Mouse (Mus musculus) forebrain, embryonic 16.5 days (tissue): ENCODE measurements around the gene Tgm2. TPM values are rescaled to one million over a fixed set of nuclear protein-coding genes. Genes with fewer than 3 reads are reported as not detected.

Source experiments
- ATAC-seq: fragments of 200-750 bp; cut with Nextera tagmentation; 2 replicates; pipeline ENCODE4 v1.8.0; 2017; ENCODE audit warnings: mild to moderate bottlenecking, moderate library complexity
- H3K27ac ChIP-seq: fragments of 300-500 bp; sonication (generic); 2 replicates; pipeline ENCODE4 v1.5.1; 2014; ENCODE audit warnings: low read length, control low read depth
- H3K27me3 ChIP-seq: fragments of 300-500 bp; sonication (generic); replicated peaks from 2 replicates; pipeline ENCODE4 v1.6.1; 2014; ENCODE audit warnings: low read length; ENCODE audit not compliant: control insufficient read depth, insufficient read depth
- H3K36me3 ChIP-seq: fragments of 300-500 bp; sonication (generic); 2 replicates; pipeline ENCODE4 v1.6.1; 2014; ENCODE audit not compliant: control insufficient read depth, insufficient read depth
- H3K4me1 ChIP-seq: fragments of 300-500 bp; sonication (generic); replicated peaks from 2 replicates; pipeline ENCODE4 v1.6.1; 2014; ENCODE audit warnings: low read length; ENCODE audit not compliant: control insufficient read depth, insufficient read depth
- H3K4me2 ChIP-seq: fragments of 300-500 bp; sonication (generic); 2 replicates; pipeline ENCODE4 v1.6.1; 2014; ENCODE audit warnings: mild to moderate bottlenecking, low read length, control low read depth
- H3K4me3 ChIP-seq: fragments of 300-500 bp; sonication (generic); replicated peaks from 2 replicates; pipeline ENCODE4 v1.5.1; 2014; ENCODE audit warnings: mild to moderate bottlenecking, low read length, control low read depth
- H3K9ac ChIP-seq: fragments of 300-500 bp; sonication (generic); replicated peaks from 2 replicates; pipeline ENCODE4 v1.6.1; 2014; ENCODE audit warnings: low read depth, low read length, control low read depth
- H3K9me3 ChIP-seq: fragments of 300-500 bp; sonication (generic); 2 replicates; pipeline ENCODE4 v1.6.1; 2016; ENCODE audit warnings: low read length; ENCODE audit not compliant: control insufficient read depth
- WGBS: fragments of 180-500 bp; shearing (Covaris S2); extraction: QIAGEN DNeasy Blood & Tissue Kit; methylation state at CpG from one replicate; pipeline ENCODE4 v1.1.7; 2014; 5-methylcytosine and 5-hydroxymethylcytosine counted together
- polyA plus RNA-seq: library from polyadenylated mRNA; unstranded; fragments of >200 nt; fragmentation: Nextera tagmentation; extraction: Ambion mirVana; gene quantifications from 2 replicates; pipeline ENCODE4 v1.2.1, GENCODE M21; 2015

Tgm2 gene
- polyA plus RNA-seq, 1 experiment from 2014 or later = 5.0 TPM

- 84% methylated on average over 5 of the region's 5 CpGs for WGBS
- ATAC-seq = no peak
- H3K4me3 ChIP-seq = no peak overlapping the region
Observed at GRCm38 (mm10) chr2:158097071-158097470, 49.2 kb downstream of the Tgm2 start.

GRCm38 (mm10) chr2:158094846-158095245 lies 51.4 kb downstream of the Tgm2 start:
- H3K27me3 ChIP-seq = no peaks in the 10 kb centered on the region
- no peaks in the 10 kb centered on the region for H3K4me1 ChIP-seq
- H3K4me2 ChIP-seq = no peak overlapping the region
- H3K9me3 ChIP-seq = no peaks in the 10 kb centered on the region
- H3K36me3 ChIP-seq = no peaks in the 10 kb centered on the region
- 81% methylated on average over 5 of the region's 5 CpGs for WGBS
- H3K4me3 ChIP-seq = no peak overlapping the region
- no peak overlapping the region for H3K27ac ChIP-seq
- no peak overlapping the region for H3K9ac ChIP-seq
- ATAC-seq = no peak

More at GRCm38 (mm10) chr2:158097071-158097470, 49.2 kb downstream of the Tgm2 start:
- Histone ChIP-seq H3K27me3 (no peaks in the 10 kb centered on the region), H3K36me3 (no peaks in the 10 kb centered on the region), H3K27ac (no peak overlapping the region), H3K9ac (no peak overlapping the region), H3K4me2 (no peak overlapping the region), H3K9me3 (no peaks in the 10 kb centered on the region), H3K4me1 (no peaks in the 10 kb centered on the region)

DNA sequence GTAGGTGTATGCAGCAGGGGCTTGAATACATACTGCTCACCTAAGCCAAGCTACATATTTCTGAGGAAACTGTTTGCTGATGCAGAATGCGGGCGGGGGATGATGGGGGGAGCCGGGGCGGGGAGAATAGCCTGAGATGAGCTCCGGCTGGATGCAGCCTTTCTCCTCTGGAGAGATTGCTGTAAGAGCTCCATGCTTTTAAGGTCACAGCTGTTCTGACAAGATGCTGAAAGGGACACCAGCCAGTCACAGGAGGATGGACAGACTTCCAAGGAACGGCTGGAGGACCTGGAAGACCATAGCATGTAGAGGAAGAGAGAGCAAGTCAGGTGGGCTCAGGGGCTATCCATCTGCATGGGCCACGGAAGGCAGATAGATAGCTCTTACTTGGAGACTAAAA lies 51.9 kb downstream of the Tgm2 start:
- Histone ChIP-seq H3K36me3 (no peaks in the 10 kb centered on the region), H3K27ac (no peak overlapping the region), H3K27me3 (no peaks in the 10 kb centered on the region), H3K4me1 (no peaks in the 10 kb centered on the region), H3K4me2 (no peak overlapping the region), H3K9me3 (no peaks in the 10 kb centered on the region), H3K9ac (no peak overlapping the region), H3K4me3 (no peak overlapping the region)
- ATAC-seq = no peak
- WGBS = 88% methylated on average over 7 of the region's 7 CpGs

GRCm38 (mm10) chr2:158093345-158093744 lies 52.9 kb downstream of the Tgm2 start:
- no peak overlapping the region for H3K9ac ChIP-seq
- H3K9me3 ChIP-seq = no peaks in the 10 kb centered on the region
- no peak overlapping the region for H3K4me3 ChIP-seq
- ATAC-seq = no peak
- no peaks in the 10 kb centered on the region for H3K27me3 ChIP-seq
- no peaks in the 10 kb centered on the region for H3K4me1 ChIP-seq
- WGBS = 50% methylated on average over 5 of the region's 5 CpGs
- no peak overlapping the region for H3K4me2 ChIP-seq
- H3K27ac ChIP-seq = no peak overlapping the region
- H3K36me3 ChIP-seq = no peaks in the 10 kb centered on the region

GRCm38 (mm10) chr2:158090096-158090495 lies 56.1 kb downstream of the Tgm2 start:
- WGBS = 86% methylated on average over 4 of the region's 4 CpGs
- H3K9ac ChIP-seq = no peak overlapping the region
- no peak overlapping the region for H3K4me2 ChIP-seq
- H3K27ac ChIP-seq = no peak overlapping the region
- H3K4me1 ChIP-seq = no peaks in the 10 kb centered on the region
- no peaks in the 10 kb centered on the region for H3K9me3 ChIP-seq
- H3K36me3 ChIP-seq = no peaks in the 10 kb centered on the region
- H3K4me3 ChIP-seq = no peak overlapping the region
- H3K27me3 ChIP-seq = no peaks in the 10 kb centered on the region
- ATAC-seq = no peak

GRCm38 (mm10) chr2:158084486-158084885 lies 61.8 kb downstream of the Tgm2 start:
- Histone ChIP-seq H3K9me3 (no peaks in the 10 kb centered on the region), H3K4me1 (no peaks in the 10 kb centered on the region), H3K36me3 (no peaks in the 10 kb centered on the region), H3K27me3 (no peaks in the 10 kb centered on the region), H3K4me2 (no peak overlapping the region), H3K27ac (no peak overlapping the region), H3K4me3 (no peak overlapping the region), H3K9ac (no peak overlapping the region)
- 58% methylated on average over 8 of the region's 8 CpGs for WGBS
- no peak for ATAC-seq

- 89% methylated on average over 9 of the region's 9 CpGs for WGBS
- no peak overlapping the region for H3K27ac ChIP-seq
- H3K4me3 ChIP-seq = no peak overlapping the region
- no peak for ATAC-seq
- H3K27me3 ChIP-seq = no peaks in the 10 kb centered on the region
- no peaks in the 10 kb centered on the region for H3K4me1 ChIP-seq
- no peak overlapping the region for H3K4me2 ChIP-seq
- no peak overlapping the region for H3K9ac ChIP-seq
- no peaks in the 10 kb centered on the region for H3K9me3 ChIP-seq
- H3K36me3 ChIP-seq = peaks cover 7% of the 10 kb centered on the region
Observed at GRCm38 (mm10) chr2:158080622-158081241, 65.5 kb downstream of the Tgm2 start.

DNA sequence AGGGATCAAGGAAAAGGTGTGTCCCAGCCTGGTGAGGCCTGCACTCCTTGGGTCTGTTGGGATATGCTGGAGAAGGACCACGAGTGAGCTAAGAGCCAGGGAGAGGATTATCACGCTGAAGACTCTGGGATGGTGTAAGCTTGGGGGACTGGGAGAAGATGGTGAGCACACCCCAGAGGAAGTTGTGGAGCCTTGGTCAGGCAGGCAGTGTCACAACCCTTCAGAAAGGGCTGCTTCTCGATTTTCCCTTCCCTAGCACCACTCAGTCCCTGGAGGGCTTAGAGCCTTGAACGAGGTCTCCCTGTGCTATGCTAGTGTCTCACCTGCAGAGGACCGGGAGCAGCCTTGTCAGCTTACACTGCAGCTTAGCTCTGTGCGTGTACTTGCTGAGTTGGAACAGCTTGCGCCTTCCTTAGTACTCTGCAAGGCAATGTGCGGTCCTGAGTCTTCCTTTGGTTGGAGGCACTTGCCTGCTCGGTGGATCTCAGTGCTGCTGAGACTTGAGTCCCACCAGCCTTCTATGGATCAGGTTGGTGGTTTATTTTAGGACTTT lies 66.3 kb downstream of the Tgm2 start:
- Histone ChIP-seq H3K27me3 (no peaks in the 10 kb centered on the region), H3K4me3 (no peak overlapping the region), H3K4me2 (no peak overlapping the region), H3K9ac (no peak overlapping the region), H3K27ac (no peak overlapping the region), H3K36me3 (peaks cover 10% of the 10 kb centered on the region), H3K9me3 (no peaks in the 10 kb centered on the region), H3K4me1 (no peaks in the 10 kb centered on the region)
- no peak for ATAC-seq
- WGBS = 63% methylated on average over 9 of the region's 9 CpGs

DNA sequence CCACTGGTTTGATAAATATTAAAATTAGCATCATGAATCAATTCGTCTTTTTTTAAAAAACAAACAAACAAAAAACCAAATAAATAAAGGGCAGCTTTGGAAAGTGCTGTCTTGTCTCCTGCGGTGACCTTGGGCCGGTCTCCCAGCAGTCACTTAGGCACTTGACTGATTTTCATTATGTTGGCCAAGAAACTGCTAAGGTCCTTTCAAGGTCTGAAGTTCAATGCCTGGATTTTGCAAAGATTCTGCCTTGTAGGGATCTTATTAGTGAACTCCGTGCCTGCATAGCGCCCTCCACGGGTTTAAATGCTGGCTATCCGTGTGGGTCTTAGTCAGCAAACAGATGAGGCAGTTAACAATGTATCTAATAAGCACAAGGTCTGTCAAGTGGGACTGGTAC lies 67.3 kb downstream of the Tgm2 start:
- H3K4me3 ChIP-seq = no peak overlapping the region
- no peak overlapping the region for H3K27ac ChIP-seq
- H3K36me3 ChIP-seq = peaks cover 10% of the 10 kb centered on the region
- H3K4me1 ChIP-seq = no peaks in the 10 kb centered on the region
- H3K9ac ChIP-seq = no peak overlapping the region
- H3K4me2 ChIP-seq = no peak overlapping the region
- WGBS = 57% methylated on average over 7 of the region's 7 CpGs
- no peak for ATAC-seq
- H3K9me3 ChIP-seq = no peaks in the 10 kb centered on the region
- no peaks in the 10 kb centered on the region for H3K27me3 ChIP-seq

GRCm38 (mm10) chr2:158077981-158078380 lies 68.3 kb downstream of the Tgm2 start:
- H3K27ac ChIP-seq = no peak overlapping the region
- no peak overlapping the region for H3K4me2 ChIP-seq
- 24% methylated on average over 2 of the region's 2 CpGs for WGBS
- H3K9me3 ChIP-seq = no peaks in the 10 kb centered on the region
- no peaks in the 10 kb centered on the region for H3K4me1 ChIP-seq
- H3K4me3 ChIP-seq = no peak overlapping the region
- peaks cover 10% of the 10 kb centered on the region for H3K36me3 ChIP-seq
- H3K27me3 ChIP-seq = no peaks in the 10 kb centered on the region
- no peak overlapping the region for H3K9ac ChIP-seq
- no peak for ATAC-seq
